Mouse (Mus musculus) hindbrain, embryonic 10.5 days (tissue): Measurements from ENCODE around the gene Prkn. TPM values are rescaled to one million over a fixed set of nuclear protein-coding genes. Genes with fewer than 3 reads are reported as not detected.

Experiments used
- DNase-seq: peaks from one replicate; pipeline ENCODE4 v3.0.0-alpha.2; 2017; ENCODE audit warnings: low spot score
- H3K27ac ChIP-seq: fragments of 300-500 bp; sonication (generic); 2 replicates; pipeline ENCODE4 v1.5.1; 2016; ENCODE audit warnings: mild to moderate bottlenecking, moderate library complexity
- H3K27me3 ChIP-seq: fragments of 300-500 bp; sonication (generic); 2 replicates; pipeline ENCODE4 v1.6.1; 2016; ENCODE audit warnings: mild to moderate bottlenecking; ENCODE audit not compliant: poor library complexity, insufficient read depth, severe bottlenecking
- H3K36me3 ChIP-seq: fragments of 300-500 bp; sonication (generic); 2 replicates; pipeline ENCODE4 v1.6.1; 2016; ENCODE audit warnings: mild to moderate bottlenecking, moderate library complexity
- H3K4me1 ChIP-seq: fragments of 300-500 bp; sonication (generic); replicated peaks from 2 replicates; pipeline ENCODE4 v1.6.1; 2016; ENCODE audit warnings: mild to moderate bottlenecking
- H3K4me3 ChIP-seq: fragments of 300-500 bp; sonication (generic); 2 replicates; pipeline ENCODE4 v1.5.1; 2016; ENCODE audit warnings: mild to moderate bottlenecking, moderate library complexity
- H3K9me3 ChIP-seq: fragments of 300-500 bp; sonication (generic); 2 replicates; pipeline ENCODE4 v1.6.1; 2016; ENCODE audit warnings: mild to moderate bottlenecking, moderate library complexity
- WGBS: fragments of 180-500 bp; shearing (Covaris S2); methylation state at CpG from one replicate; pipeline ENCODE4 v1.1.7; 2016; 5-methylcytosine and 5-hydroxymethylcytosine counted together
- polyA plus RNA-seq: library from polyadenylated mRNA; unstranded; fragments of >200 nt; fragmentation: Nextera tagmentation; extraction: Ambion mirVana; gene quantifications from 2 replicates; pipeline ENCODE4 v1.2.1, GENCODE M21; 2016

The Prkn gene
- polyA plus RNA-seq, 1 experiment from 2014 or later: 1.2 TPM

DNA sequence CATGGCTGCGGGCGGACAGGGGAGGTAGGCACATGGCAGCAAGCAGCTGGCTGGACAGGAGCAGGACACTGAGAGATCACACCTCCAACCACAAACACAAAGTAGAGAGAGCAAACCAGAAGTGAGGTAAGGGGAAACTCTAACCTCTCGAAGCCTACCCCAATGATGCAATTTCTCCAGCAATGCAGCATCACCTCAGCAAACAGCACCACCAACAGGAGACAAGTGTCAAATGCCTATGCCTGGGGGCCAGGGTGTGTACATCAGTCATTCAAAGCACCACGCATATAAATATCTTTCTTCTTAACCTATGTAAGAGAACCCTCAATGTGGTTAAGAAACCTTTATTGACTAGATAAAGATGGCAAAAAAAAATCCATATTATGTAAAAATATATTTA lies 1046.8 kb downstream of the Prkn start:
- no peaks in the 10 kb centered on the region for H3K27me3 ChIP-seq
- 88% methylated on average over 4 of the region's 4 CpGs for WGBS
- H3K27ac ChIP-seq: no peak overlapping the region
- no peaks in the 10 kb centered on the region for H3K4me1 ChIP-seq
- no peak for DNase-seq
- no peaks in the 10 kb centered on the region for H3K36me3 ChIP-seq
- H3K4me3 ChIP-seq: no peak overlapping the region
- no peaks in the 10 kb centered on the region for H3K9me3 ChIP-seq

DNA sequence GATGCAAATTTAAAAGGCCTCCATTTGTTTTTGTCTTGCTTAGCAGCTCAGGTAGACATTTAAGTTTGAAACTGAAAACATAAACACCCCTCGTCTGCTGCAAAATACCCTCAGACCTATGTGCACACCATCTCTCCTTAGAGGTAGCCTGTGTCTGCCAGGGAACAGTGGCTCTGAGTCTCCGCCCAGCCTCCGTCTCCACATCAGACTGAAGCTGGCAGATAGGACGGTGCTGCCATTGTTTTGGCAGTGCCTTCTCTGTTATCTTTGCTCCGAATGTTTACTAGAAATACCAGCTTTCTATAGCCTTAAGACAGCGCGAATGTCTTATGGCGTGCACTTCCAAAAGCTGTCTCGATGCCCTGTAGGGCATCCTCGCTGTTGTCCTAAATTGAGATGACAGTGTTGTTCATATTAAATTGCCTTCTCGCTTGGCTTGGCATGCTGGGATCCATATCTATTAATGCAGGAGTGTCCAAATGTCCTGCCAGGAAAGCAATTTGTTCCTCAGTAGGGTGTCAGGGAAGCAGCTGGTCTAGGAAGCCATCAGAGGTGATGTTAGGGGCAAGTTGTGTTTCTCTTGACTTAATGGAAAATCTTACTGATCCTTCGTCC lies 1047.5 kb downstream of the Prkn start:
- no peak for DNase-seq
- H3K36me3 ChIP-seq: no peaks in the 10 kb centered on the region
- no peaks in the 10 kb centered on the region for H3K4me1 ChIP-seq
- H3K9me3 ChIP-seq: no peaks in the 10 kb centered on the region
- WGBS: 68% methylated on average over 12 of the region's 12 CpGs
- no peak overlapping the region for H3K27ac ChIP-seq
- H3K4me3 ChIP-seq: no peak overlapping the region
- no peaks in the 10 kb centered on the region for H3K27me3 ChIP-seq

DNA sequence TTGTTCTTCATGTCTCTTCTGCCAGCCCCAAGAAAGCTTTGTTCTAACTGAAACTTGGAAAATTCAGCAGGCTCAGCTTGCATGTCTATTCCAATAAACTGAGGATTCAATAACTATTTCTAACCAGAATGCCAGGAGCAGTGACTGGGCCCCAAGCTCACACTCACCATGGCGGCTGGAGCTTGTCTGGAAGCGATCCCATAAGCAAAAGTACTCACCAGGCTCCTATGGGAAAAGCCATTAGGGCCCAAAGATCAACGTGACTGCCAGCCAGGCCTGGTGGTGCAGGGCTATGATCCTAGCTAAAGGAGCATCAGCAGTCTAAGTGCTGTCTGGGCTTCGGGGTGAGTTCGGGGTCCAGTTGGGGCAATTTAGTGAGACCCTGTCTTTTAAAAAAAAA lies 1048.6 kb downstream of the Prkn start:
- no peak for DNase-seq
- Histone ChIP-seq H3K4me3 (no peak overlapping the region), H3K27me3 (no peaks in the 10 kb centered on the region), H3K9me3 (no peaks in the 10 kb centered on the region), H3K36me3 (no peaks in the 10 kb centered on the region), H3K4me1 (no peaks in the 10 kb centered on the region), H3K27ac (no peak overlapping the region)
- 87% methylated on average over 5 of the region's 5 CpGs for WGBS

DNA sequence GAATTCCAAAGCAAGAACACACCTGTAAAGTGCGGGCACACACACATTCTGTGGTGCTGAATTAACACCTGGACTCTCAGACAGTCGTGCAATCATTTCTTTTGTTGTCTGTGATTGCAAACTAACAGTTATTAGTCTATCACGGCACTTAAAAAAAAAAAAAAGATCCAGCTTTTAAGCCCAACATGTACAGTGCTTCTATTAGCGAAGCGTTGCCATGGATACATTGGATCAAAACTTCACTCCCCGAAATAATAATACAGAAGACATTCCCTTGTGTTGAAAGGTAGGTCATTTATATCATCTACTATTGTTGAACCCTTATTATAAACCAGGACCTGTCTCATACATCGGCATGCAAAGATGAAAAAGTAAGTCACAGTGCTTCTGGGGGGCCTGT lies 1060.1 kb downstream of the Prkn start:
- no peaks in the 10 kb centered on the region for H3K27me3 ChIP-seq
- H3K36me3 ChIP-seq: no peaks in the 10 kb centered on the region
- DNase-seq: no peak
- H3K27ac ChIP-seq: no peak overlapping the region
- H3K9me3 ChIP-seq: no peaks in the 10 kb centered on the region
- no peak overlapping the region for H3K4me3 ChIP-seq
- 91% methylated on average over 7 of the region's 7 CpGs for WGBS
- H3K4me1 ChIP-seq: no peaks in the 10 kb centered on the region

DNA sequence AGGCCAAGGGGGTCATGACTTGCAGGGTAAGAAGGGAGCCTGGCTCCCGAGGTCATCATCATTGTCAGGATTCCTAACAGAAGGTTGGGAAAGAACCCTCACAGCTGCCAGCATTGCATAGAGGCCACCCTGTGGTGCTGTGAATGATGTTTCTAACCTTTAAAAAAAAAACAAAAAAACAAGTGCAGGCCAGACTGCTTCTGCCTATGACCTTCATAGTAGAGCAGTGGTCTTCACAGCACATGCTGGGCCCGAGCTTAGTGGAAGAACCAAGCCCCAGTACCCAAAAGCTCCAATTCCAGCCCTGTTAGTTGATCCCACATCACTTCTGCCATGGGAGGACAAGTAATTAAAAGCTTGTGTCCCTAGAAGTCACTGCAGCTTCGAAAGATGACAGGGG lies 1061.5 kb downstream of the Prkn start:
- Histone ChIP-seq H3K36me3 (no peaks in the 10 kb centered on the region), H3K27me3 (no peaks in the 10 kb centered on the region), H3K4me3 (no peak overlapping the region), H3K9me3 (no peaks in the 10 kb centered on the region), H3K4me1 (no peaks in the 10 kb centered on the region), H3K27ac (no peak overlapping the region)
- no peak for DNase-seq
- WGBS: 63% methylated on average over 3 of the region's 3 CpGs

DNA sequence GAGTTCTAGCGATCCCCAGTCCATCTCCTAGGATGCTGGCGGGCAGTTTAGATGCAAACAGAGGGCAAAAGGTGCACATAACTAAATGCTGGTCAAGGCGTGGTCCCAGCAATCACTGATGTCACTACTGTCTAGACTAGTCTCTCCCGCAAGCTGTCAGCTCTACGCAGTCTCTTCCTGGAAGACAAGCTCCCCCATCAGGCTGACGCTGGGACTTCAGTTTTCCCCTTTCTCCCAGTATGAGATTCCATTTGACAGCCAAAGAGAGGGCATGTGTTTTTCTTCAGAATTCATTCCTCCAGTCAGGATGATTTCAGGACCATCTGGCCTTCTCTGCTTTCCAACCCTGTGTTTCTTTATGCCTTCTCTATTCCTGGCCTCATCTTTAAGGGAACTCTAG lies 1062.8 kb downstream of the Prkn start:
- peak; percentile 24 for DNase-seq
- Histone ChIP-seq H3K27me3 (no peaks in the 10 kb centered on the region), H3K36me3 (no peaks in the 10 kb centered on the region), H3K9me3 (no peaks in the 10 kb centered on the region), H3K27ac (no peak overlapping the region), H3K4me3 (no peak overlapping the region), H3K4me1 (no peaks in the 10 kb centered on the region)
- WGBS: 48% methylated on average over 6 of the region's 6 CpGs

DNA sequence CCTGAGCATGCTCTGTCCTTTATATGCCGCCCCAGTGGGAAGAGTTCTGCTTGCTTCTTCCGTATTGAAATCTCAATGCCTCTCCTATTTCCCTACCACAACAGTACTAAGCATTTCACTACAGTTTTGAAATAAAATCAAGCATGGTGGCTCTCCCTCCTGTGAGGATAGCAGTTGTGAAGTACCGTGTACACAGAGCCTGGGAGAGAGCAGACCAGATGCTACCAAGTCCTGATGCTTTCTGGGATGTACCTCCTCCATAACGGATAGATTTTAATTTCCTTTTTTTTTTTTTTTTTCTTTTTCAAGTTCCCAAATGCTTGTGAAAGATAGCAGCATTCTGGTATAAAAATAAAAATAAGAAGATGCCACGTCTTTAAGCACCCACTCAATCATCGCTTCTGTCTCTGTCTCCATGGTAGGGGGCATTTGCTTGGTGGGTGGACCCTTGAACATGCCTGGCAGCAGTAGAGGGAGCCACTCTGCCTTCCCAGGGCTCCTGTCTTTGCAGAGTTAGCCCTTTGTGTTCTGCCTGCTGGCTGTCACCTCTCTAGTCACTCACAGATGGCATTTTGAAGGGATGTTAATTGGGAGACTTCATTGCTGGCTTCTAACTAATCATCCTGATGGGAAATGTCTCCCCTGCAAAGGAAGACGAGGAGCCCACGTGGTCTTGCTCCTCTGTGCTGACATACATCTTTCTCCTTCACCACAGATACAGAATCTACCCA lies 1070.6 kb downstream of the Prkn start:
- Histone ChIP-seq H3K4me3 (no peak overlapping the region), H3K27me3 (peaks cover 31% of the 10 kb centered on the region), H3K9me3 (no peaks in the 10 kb centered on the region), H3K36me3 (no peaks in the 10 kb centered on the region), H3K27ac (no peak overlapping the region), H3K4me1 (peaks cover 14% of the 10 kb centered on the region)
- 75% methylated on average over 8 of the region's 8 CpGs for whole genome bisulfite sequencing
- no peak for DNase-seq

DNA sequence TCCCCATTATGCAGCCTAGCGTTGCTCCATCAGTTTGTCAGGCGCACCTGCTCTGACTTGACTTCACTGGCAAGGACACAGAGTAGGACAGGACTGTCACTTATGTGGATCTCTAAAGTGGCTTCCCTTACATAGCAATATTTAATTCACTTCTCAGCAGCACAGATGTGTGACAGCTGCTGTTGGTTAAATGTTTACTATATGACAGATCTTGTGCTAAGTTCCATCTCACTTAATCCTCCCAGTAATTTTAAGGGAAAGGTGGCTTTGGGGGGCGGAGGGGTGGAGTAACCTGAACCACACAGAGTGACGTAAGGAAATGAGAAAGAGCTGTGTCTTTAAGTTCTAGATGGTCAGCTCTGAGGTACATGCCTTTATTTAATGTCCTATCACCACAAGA lies 1072.0 kb downstream of the Prkn start:
- H3K36me3 ChIP-seq: no peaks in the 10 kb centered on the region
- H3K9me3 ChIP-seq: no peaks in the 10 kb centered on the region
- H3K4me3 ChIP-seq: no peak overlapping the region
- WGBS: 80% methylated on average over 4 of the region's 4 CpGs
- peaks cover 14% of the 10 kb centered on the region for H3K4me1 ChIP-seq
- no peak for DNase-seq
- no peak overlapping the region for H3K27ac ChIP-seq
- H3K27me3 ChIP-seq: peaks cover 34% of the 10 kb centered on the region

DNA sequence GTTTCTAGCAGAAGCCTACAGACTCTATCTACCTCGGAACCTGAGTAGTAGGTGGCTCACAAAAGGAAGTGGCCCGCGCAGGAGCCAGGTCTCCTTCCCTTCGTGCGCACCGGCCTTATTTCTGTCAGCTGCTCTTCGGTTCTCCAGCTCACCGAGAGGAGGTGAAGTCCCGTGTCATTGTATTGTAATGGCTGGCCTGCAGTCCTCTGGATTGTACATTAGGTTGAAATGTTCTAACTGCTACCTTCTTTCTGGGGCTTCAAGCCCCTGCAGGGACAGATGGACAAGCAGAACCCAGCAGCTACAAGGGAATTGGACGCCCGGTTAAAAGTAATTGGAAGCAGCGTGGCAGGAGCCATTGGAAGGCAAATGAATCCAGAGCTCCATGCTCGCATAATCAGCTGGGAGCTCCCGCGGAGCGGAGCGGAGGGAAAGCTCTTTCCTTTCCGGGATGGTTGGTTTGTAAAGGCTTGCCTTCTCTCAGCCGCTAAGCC lies 1072.7 kb downstream of the Prkn start:
- H3K27ac ChIP-seq: peak overlapping the region; percentile 59
- WGBS: 1% methylated on average over 19 of the region's 19 CpGs
- H3K9me3 ChIP-seq: no peaks in the 10 kb centered on the region
- H3K4me1 ChIP-seq: peaks cover 14% of the 10 kb centered on the region
- peaks cover 34% of the 10 kb centered on the region for H3K27me3 ChIP-seq
- DNase-seq: peak; percentile 69
- peak overlapping the region; percentile 46 for H3K4me3 ChIP-seq
- no peaks in the 10 kb centered on the region for H3K36me3 ChIP-seq

DNA sequence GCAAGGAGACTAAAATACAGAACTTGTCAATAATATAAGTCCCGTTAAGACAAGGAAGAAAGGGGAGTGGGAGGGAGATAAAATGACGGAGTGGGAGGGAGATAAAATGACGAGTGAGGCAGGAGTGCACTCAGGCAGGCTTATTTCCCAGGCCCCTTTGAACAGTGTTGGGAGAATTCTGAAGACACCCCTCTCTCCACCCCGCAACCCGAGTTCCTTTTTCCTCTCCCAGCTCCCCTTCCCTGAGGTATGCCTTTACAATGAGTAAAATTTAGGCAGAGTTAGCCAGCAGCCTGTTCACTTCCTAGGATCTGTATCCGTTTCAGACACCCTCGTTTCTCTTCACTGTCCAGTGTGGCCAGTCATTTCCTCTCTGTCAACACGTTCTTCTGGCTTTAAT lies 1073.4 kb downstream of the Prkn start:
- WGBS: 16% methylated on average over 8 of the region's 8 CpGs
- H3K27me3 ChIP-seq: peaks cover 34% of the 10 kb centered on the region

DNA sequence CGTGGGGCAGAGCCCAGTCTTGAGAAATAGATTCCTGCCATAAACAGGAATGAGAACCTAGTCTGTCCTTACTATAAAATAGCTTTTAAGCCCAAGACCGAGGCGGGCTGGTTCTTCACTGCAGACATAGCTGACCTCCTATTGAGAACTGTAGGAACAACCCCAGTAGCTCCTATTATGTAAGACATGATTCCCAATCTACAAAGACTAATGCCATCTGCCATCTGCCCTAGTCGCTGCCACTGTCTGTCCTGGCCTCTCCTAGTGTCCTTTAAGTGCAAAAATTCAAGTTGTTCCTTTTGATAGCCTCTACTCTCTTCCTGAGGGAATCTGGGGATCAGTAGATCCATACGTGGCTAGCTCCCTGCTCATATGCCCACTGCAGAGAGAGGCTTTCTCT lies 1074.3 kb downstream of the Prkn start:
- DNase-seq: no peak
- WGBS: 64% methylated on average over 5 of the region's 5 CpGs
- no peak overlapping the region for H3K27ac ChIP-seq
- peaks cover 34% of the 10 kb centered on the region for H3K27me3 ChIP-seq
- no peak overlapping the region for H3K4me3 ChIP-seq
- H3K4me1 ChIP-seq: peaks cover 14% of the 10 kb centered on the region
- H3K9me3 ChIP-seq: no peaks in the 10 kb centered on the region
- H3K36me3 ChIP-seq: no peaks in the 10 kb centered on the region

More for the DNA sequence above, 1073.4 kb downstream of the Prkn start:
- no peak overlapping the region for H3K27ac ChIP-seq
- no peaks in the 10 kb centered on the region for H3K9me3 ChIP-seq
- no peaks in the 10 kb centered on the region for H3K36me3 ChIP-seq
- peaks cover 14% of the 10 kb centered on the region for H3K4me1 ChIP-seq
- DNase-seq: peak; percentile 7
- peak overlapping the region; percentile 46 for H3K4me3 ChIP-seq

- H3K36me3 ChIP-seq: no peaks in the 10 kb centered on the region
- peaks cover 6% of the 10 kb centered on the region for H3K4me1 ChIP-seq
- WGBS: 53% methylated on average over 12 of the region's 12 CpGs
- H3K27ac ChIP-seq: no peak overlapping the region
- H3K4me3 ChIP-seq: no peak overlapping the region
- H3K9me3 ChIP-seq: no peaks in the 10 kb centered on the region
- DNase-seq: peak; percentile 32
- peaks cover 20% of the 10 kb centered on the region for H3K27me3 ChIP-seq
Observed at GRCm38 (mm10) chr17:11918123-11918801, 1078.1 kb downstream of the Prkn start.

DNA sequence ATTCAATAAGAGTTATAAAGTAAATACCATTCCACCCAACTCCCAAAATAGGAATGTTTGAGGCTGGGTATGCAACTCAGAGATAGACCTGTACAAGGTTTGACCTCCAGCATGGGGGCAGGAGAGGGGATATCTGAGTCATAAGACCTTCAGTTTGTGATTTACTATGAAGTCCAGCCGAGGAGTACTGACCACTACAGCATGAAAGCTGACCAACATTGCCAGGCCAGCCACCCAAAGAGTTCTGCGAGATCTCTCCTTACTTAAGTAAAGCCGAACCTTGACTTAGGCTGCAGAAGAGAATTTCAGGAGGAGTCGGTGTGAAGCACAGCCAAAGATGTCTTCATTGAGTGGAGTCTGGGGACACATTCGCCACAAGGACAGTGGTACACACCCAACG lies 1079.4 kb downstream of the Prkn start:
- 86% methylated on average over 6 of the region's 6 CpGs for WGBS
- H3K9me3 ChIP-seq: no peaks in the 10 kb centered on the region

More for the DNA sequence above, 1079.4 kb downstream of the Prkn start:
- H3K27ac ChIP-seq: no peak overlapping the region
- H3K27me3 ChIP-seq: peaks cover 10% of the 10 kb centered on the region
- H3K36me3 ChIP-seq: no peaks in the 10 kb centered on the region
- no peaks in the 10 kb centered on the region for H3K4me1 ChIP-seq
- DNase-seq: no peak
- no peak overlapping the region for H3K4me3 ChIP-seq
